Mouse (Mus musculus) adrenal gland, adult (tissue): ENCODE measurements around the gene Cd46.

ENCODE experiments used
- DNase-seq, 2 experiments: peaks; one replicate each; pipeline ENCODE4 v3.0.0; 2022 to 2023; ENCODE audit warnings: low spot score in 1 of 2; ENCODE audit not compliant: inconsistent age in 2 of 2

Cd46 gene

DNA sequence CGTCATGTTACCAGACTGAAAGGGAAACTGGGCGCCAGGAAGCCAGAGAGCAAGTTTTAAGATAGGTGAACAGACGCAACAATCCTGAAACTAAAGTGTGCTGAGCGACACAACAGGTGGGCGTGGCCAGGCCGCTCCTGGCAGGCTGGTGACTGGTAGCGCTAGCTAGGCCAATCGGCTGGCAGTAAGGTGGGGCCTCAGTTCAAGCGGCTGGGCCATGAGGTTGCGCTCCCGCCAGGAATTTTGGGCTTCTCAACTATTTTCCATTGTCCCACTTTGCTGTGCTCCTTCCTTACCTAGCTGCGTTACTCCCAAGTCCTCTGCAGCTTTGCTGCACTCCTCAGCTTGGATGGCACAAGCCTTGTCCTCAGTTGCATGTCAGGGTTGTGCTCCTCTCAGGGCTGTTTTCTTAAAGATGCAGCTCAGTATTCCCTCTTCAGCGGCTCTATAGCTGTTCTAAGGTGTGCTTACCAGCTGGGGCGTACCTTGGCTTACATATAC lies at the start of gene Cd46:
Cd46 (minus strand) TSS at position 30 of the 501 bp plus-strand sequence.
- peak; percentile 85 to 95 for DNase-seq

GRCm38 (mm10) chr1:195132070-195132469 lies 40.0 kb upstream of the Cd46 start:
- peak in 1 of 2 experiments; percentile 55 for DNase-seq

DNA sequence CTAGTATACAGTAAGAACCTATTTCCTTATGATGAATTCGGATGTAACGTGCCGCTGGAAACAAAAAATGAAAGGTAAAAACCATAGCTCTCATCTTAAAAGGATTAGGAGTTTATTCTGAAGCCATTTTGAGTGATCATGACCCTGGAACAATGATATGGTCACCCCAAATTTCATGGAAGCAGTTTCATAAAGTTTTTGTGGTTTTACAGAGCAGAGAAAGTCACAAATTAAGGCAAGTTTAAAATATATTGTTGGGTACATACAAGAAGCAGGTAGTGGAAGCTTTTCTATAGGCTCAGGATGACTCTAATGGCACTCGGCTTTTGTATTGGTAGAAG lies 39.6 kb upstream of the Cd46 start:
- DNase-seq = no peak

DNA sequence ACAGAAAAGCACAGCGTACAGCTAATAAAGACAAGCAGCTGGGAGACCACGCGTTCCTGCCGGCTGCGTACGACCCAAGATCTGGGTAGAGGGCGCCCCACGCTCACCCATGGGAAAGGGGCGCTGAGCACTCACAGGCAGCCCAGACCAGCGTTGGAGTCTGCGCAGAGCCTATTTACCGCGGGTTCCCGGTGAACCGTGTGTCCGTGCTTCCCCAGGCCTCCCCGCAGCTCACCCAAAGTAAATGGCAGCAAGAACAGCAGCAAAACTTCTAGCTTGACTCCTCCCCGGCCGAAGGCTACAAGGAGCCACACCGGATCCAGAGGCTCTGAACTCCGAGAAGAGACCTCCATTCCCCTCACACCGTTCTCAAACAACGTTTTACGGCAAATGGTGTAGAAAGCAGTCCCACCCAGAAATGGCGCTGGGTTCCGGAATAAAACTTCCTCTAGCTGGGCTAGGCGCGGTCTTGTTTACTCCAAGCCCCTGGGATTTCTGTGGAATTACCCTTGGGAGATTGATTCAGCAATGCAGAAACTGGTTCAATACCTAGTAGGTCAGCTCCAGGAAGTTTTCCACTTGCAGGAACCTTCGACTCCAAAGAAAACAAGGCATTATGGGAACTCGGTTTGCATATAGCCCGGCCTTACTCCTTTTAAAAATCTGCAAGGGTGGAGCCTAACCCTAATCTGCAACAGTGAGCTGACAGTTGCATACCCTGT lies 39.1 kb upstream of the Cd46 start, which contains the start of gene Cr1l:
Cr1l (minus strand) TSS at position 634 of the 722 bp plus-strand sequence.
- peak; percentile 92 to 97 for DNase-seq

GRCm38 (mm10) chr1:195130479-195130878 lies 38.4 kb upstream of the Cd46 start:
- no peak for DNase-seq

GRCm38 (mm10) chr1:195129867-195130266 lies 37.8 kb upstream of the Cd46 start:
- DNase-seq = no peak

DNA sequence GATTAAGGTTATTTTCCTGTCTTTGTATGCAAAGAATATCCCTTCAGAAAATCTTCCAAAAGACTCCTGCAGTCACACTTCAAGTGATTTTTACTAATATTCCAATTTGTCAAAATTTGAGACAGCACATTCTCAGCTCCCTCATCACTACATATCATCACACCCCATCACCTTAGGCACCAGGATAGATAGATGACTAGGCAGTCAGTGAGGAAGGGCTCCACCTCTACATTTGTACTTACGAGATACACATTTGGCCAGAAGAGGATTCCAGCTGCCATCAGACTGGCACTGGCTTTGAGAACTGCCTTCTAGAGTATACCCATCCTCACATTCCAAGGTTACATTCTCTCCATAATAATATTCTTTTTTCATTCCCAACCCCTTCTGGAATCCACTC lies 22.4 kb upstream of the Cd46 start:
- DNase-seq = no peak

DNA sequence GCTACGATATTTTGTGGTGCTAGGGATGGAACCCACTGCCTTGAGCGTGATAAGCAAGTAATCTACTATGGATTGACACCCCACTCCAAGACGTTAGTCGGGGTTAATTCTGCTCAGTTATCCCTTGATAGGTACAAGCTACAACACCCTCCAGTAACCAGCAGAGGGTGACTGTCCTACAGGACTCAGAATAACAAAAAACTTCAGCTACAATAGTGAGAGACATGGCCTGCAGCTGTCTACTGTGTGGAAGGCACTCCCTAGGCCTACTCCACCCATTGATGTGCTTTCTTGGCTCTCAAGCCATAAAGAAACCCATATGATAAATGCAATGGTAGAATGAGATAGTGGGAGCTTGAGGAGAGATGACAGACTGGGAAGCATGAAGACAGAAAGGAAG lies 21.6 kb upstream of the Cd46 start:
- DNase-seq = no peak

- peak in 1 of 2 experiments; percentile 31 for DNase-seq
These were observed 8.6 kb upstream of the Cd46 start for GRCm38 (mm10) chr1:195100693-195101092.

GRCm38 (mm10) chr1:195098004-195098403 lies 6.0 kb upstream of the Cd46 start:
- DNase-seq = no peak

GRCm38 (mm10) chr1:195091699-195092219 lies 290 bp downstream of the Cd46 start:
- DNase-seq = no peak

DNA sequence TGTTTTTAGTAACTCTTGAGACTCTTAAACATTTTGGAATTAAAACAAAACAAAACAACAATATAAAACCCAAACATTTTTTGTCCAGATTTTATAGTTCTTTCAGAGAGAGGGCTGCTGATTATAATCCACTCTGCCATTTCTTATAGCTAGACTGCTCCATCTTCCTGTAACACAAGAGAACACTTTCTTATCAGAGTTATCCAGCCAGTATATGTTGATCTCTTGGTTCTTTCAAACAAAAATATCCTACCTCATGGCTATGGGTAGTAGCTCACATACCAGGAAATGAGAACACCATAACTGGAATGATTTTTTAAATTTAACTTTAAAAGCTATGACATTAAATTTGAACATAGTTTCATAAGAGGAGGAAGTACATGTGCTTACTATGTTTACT lies 9.9 kb downstream of the Cd46 start:
- no peak for DNase-seq

- peak in 1 of 2 experiments; percentile 78 for DNase-seq
These were observed 51.6 kb downstream of the Cd46 start for GRCm38 (mm10) chr1:195040437-195040836.

DNA sequence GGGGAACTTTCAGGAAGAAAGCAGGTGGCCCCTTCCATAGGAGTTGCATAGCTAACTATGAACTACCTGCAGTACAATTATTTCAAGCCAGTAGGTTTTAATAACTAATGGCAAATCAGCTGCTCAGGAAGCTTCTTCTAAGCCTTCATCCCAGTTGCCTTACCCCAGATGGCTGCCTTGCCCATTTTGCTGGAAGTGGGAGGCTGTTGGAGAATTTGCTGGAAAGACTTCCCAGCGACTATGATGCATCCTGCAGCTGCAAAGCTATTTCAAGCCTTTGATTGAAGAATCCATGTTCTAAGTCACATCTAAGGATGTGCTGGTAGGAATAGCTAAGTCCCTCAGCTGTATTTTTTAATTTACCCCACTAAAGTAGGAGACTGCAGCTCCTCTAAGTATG lies 53.7 kb downstream of the Cd46 start:
- no peak for DNase-seq

DNA sequence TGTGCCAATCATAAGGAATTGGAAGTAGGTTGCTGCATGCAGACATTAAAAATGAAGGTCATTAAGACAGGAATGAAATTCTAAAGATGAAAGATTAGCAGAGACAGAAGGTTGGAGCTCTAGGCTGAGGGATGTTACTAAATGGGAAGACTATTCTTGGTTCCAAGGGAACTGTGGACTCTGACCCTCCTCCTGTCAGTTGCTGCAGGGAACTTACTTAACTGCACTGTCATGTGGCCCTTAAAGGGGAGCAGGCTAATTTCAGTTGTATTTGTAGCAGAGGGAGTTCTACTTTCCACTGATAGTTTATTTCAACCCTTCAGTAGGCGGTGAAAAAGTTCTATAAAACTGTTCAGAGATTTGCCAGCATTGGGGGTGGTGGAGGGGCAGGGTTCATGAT lies 54.1 kb downstream of the Cd46 start:
- peak; percentile 2 to 42 for DNase-seq

GRCm38 (mm10) chr1:195037483-195037882 lies 54.6 kb downstream of the Cd46 start:
- DNase-seq = peak; percentile 2 to 23

GRCm38 (mm10) chr1:195033941-195034340 lies 58.1 kb downstream of the Cd46 start:
- peak; percentile 88 to 95 for DNase-seq

- DNase-seq = peak in 1 of 2 experiments; percentile 35
These were observed 59.3 kb downstream of the Cd46 start for GRCm38 (mm10) chr1:195032738-195033137.

DNA sequence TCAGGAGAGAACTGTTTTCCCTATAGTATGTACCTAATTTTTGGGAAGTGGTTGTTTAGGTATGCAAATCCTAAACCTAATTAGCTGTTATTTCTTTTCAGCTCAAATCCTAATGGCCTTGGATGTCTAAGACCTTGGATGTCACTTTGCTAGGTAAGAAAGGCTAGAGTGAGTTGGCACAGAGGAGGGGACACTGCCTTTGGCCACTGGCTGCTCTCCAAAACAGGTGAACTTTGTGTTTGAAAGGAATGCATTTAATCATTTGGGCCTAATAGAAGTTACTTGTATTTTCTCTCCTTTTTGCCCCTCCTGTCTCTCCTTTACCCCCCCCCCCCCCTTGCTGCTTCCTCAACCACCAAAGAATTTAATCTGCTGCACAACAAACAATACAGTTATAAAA lies 60.3 kb downstream of the Cd46 start:
- DNase-seq = peak in 1 of 2 experiments; percentile 34

DNA sequence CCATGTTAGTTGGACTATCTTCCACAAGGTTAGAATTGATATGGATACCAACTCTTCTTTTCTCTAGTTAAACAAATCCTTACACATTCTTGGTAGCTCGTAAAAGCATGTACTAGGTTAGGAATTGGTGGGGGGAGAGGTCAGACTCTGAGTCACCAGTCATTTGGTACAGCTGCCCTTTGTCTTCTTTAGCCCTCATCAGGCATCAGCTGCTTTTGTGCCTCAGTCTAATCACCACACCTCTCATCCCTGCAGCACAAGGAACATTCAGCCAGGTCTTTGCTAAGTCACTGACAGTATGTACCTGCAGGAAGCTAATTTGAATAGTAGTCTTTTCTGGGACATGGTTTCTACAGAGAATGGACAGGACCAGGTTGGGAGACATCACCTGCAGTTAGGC lies 64.5 kb downstream of the Cd46 start:
- peak in 1 of 2 experiments; percentile 28 for DNase-seq

DNA sequence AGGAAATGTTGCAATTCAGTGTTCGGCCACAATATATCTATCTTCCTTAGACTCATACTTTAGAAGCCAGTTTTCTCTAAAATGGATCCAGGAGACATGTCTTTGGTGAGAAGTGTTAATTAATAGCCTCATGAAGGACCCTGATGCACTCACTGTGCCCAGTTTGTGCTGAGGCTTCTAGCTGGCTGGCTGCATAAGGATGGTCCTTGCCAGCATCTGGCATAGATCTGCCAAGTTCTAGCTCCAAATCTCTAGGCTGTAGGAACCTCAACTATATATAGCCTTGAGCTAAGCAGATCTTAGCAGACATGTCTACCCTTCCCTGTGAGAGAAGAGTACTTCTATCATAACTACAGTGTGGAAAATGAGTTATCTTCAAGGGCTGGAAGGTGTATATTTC lies 68.2 kb downstream of the Cd46 start:
- no peak for DNase-seq

DNA sequence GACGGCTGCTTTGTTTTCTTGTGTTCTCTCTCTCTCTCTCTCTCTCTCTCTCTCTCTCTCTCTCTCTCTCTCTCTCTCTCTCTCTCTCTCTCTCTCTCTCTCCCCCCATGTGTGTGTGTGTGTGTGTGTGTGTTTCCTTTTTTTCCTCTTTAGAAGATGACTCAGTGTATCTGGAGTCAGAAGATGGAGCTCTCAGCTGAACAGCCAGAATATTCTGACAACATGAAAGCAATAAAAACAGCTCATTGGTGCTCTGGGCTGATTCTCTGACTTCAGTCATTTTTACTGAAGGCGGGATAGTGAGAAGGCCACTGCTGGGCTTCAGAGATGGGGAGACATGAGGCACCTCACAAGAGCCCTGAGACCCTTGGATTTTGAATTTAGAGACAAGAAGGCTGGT lies 70.2 kb downstream of the Cd46 start:
- no peak for DNase-seq
